Comparison of ENCODE assay signal across 18 mouse cellular contexts in genomic region chr1:113823493-113823892, GRCm38 (mm10).
A peak's percentile ranks its signal among the peaks of the same experiment; 100 is the strongest.
DNase-seq lines count a peak whose midpoint lies in the region; ATAC-seq and TF ChIP-seq lines count a peak whose summit lies in the region.
"Had no signal": no experiment of that assay in that cellular context is flagged by ENCODE, and none has a peak within 500 bp of the region (broad histone marks: within the 10 kb centered on the region; RNA-seq: fewer than 3 reads in every experiment).

No protein-coding gene starts in this region.

- no peaks in the 10 kb centered on the region for H3K36me3 ChIP-seq in kidney, embryonic 14.5 days (ENCODE audit: control insufficient read depth, insufficient read depth, low read length)
- no peaks in the 10 kb centered on the region for H3K36me3 ChIP-seq in forebrain, postnatal 0 days (ENCODE audit: insufficient read depth)
- H3K36me3 ChIP-seq: embryonic facial prominence, embryonic 12.5 days; intestine, embryonic 15.5 days; limb, embryonic 10.5 days had no signal

- no peak overlapping the region for H3K4me3 ChIP-seq in cerebellum, adult 2 months (replicated peaks; ENCODE audit: insufficient read depth, low read depth, low read length)
- no peak overlapping the region for H3K4me3 ChIP-seq in kidney, embryonic 14.5 days (ENCODE audit: low read length)
- no peak overlapping the region for H3K4me3 ChIP-seq in forebrain, postnatal 0 days (ENCODE audit: low read depth, low read length)
- H3K4me3 ChIP-seq: embryonic facial prominence, embryonic 12.5 days; intestine, embryonic 15.5 days; limb, embryonic 10.5 days had no signal

- H3K4me1 ChIP-seq in cerebellum, adult 2 months (ENCODE audit: control insufficient read depth, insufficient read depth, low read length), result no peaks in the 10 kb centered on the region
- H3K4me1 ChIP-seq in kidney, embryonic 14.5 days (ENCODE audit: control insufficient read depth, insufficient read depth, low read length), result no peaks in the 10 kb centered on the region
- no peaks in the 10 kb centered on the region for H3K4me1 ChIP-seq in forebrain, postnatal 0 days (ENCODE audit: insufficient read depth)
- H3K4me1 ChIP-seq: embryonic facial prominence, embryonic 12.5 days; intestine, embryonic 15.5 days; limb, embryonic 10.5 days had no signal

- no peak overlapping the region for H3K9ac ChIP-seq in kidney, embryonic 14.5 days (ENCODE audit: low read depth, low read length)
- H3K9ac ChIP-seq in forebrain, postnatal 0 days, result no peak overlapping the region
- H3K9ac ChIP-seq: embryonic facial prominence, embryonic 12.5 days; intestine, embryonic 15.5 days; liver, embryonic 14.5 days had no signal

- H3K9me3 ChIP-seq in kidney, embryonic 14.5 days (ENCODE audit: control insufficient read depth, low read length), result no peaks in the 10 kb centered on the region
- no peaks in the 10 kb centered on the region for H3K9me3 ChIP-seq in forebrain, postnatal 0 days (ENCODE audit: low read length)
- H3K9me3 ChIP-seq: embryonic facial prominence, embryonic 12.5 days; intestine, embryonic 15.5 days; limb, embryonic 10.5 days had no signal

- H3K4me2 ChIP-seq in kidney, embryonic 14.5 days (replicated peaks; ENCODE audit: low read depth, low read length), result no peak overlapping the region
- H3K4me2 ChIP-seq in forebrain, postnatal 0 days (ENCODE audit: low read depth), result no peak overlapping the region
- H3K4me2 ChIP-seq: embryonic facial prominence, embryonic 12.5 days; heart, embryonic 11.5 days; intestine, embryonic 15.5 days had no signal

- no peaks in the 10 kb centered on the region for H3K27me3 ChIP-seq in cerebellum, adult 2 months (ENCODE audit: control insufficient read depth, insufficient read depth, low read length)
- H3K27me3 ChIP-seq in kidney, embryonic 14.5 days (ENCODE audit: control insufficient read depth, insufficient read depth, low read length), result no peaks in the 10 kb centered on the region
- H3K27me3 ChIP-seq in forebrain, postnatal 0 days (ENCODE audit: insufficient read depth, low read length), result no peaks in the 10 kb centered on the region
- H3K27me3 ChIP-seq: embryonic facial prominence, embryonic 12.5 days; intestine, embryonic 15.5 days had no signal

- no peak for TF ChIP-seq POLR2A in cerebellum, adult 2 months (IDR thresholded peaks at IDR 0.05; ENCODE audit: borderline replicate concordance, insufficient read depth, low read length)

- ATAC-seq in kidney, embryonic 14.5 days (ENCODE audit: low FRiP score, low TSS enrichment), result no peak
- ATAC-seq in forebrain, postnatal 0 days, result no peak
- ATAC-seq: intestine, embryonic 15.5 days had no signal

- peak; percentile 85 to 89 for DNase-seq in cerebellum, postnatal 10 days
- no peak for DNase-seq in cerebellum, adult 2 months
- peak; percentile 2 for DNase-seq in kidney, postnatal 14 days
- DNase-seq in NIH3T3 (ENCODE audit: low read depth), result peak; percentile 11
- peak; percentile 18 for DNase-seq in forebrain, postnatal 0 days
- no peak for DNase-seq in testis, postnatal 14 days (ENCODE audit: low spot score)
- no peak for DNase-seq in ovary, adult 18-20 months (ENCODE audit: low spot score)
- DNase-seq: B cell, adult 2 months; gastrocnemius, postnatal 14 days; heart, postnatal 36 days; lung, postnatal 36 days; thymus, adult 2 months had no signal

- TF ChIP-seq CTCF in cerebellum, adult 2 months (IDR thresholded peaks at IDR 0.05; ENCODE audit: borderline replicate concordance, insufficient read depth, low read depth, low read length), result no peak
- no peak for TF ChIP-seq CTCF in forebrain, postnatal 0 days (IDR thresholded peaks at IDR 0.05; ENCODE audit: low read depth)

- no peak overlapping the region for H3K27ac ChIP-seq in cerebellum, adult 2 months (ENCODE audit: insufficient read depth, low read length)
- no peak overlapping the region for H3K27ac ChIP-seq in kidney, embryonic 14.5 days (ENCODE audit: low read depth, low read length)
- no peak overlapping the region for H3K27ac ChIP-seq in forebrain, postnatal 0 days (ENCODE audit: low read depth, low read length)
- H3K27ac ChIP-seq: embryonic facial prominence, embryonic 12.5 days; intestine, embryonic 15.5 days; limb, embryonic 10.5 days; liver, embryonic 14.5 days had no signal

Comparison
In these comparisons a context has a peak if more than half of its experiments do, and no peak if none do; other contexts are left out.
1. DNase-seq: peak in cerebellum, postnatal 10 days (2 of 2), kidney, postnatal 14 days (single experiment), NIH3T3 (single experiment) and forebrain, postnatal 0 days (single experiment); none in cerebellum, adult 2 months (0 of 2), testis, postnatal 14 days (single experiment) and ovary, adult 18-20 months (single experiment).